Mouse (Mus musculus): ENCODE results near the gene Fam178b. TPM values are rescaled to one million over a fixed set of nuclear protein-coding genes. Genes with fewer than 3 reads are reported as not detected.

The Fam178b gene
- polyA plus RNA-seq, 1 experiment from 2014 or later = not detected

DNA sequence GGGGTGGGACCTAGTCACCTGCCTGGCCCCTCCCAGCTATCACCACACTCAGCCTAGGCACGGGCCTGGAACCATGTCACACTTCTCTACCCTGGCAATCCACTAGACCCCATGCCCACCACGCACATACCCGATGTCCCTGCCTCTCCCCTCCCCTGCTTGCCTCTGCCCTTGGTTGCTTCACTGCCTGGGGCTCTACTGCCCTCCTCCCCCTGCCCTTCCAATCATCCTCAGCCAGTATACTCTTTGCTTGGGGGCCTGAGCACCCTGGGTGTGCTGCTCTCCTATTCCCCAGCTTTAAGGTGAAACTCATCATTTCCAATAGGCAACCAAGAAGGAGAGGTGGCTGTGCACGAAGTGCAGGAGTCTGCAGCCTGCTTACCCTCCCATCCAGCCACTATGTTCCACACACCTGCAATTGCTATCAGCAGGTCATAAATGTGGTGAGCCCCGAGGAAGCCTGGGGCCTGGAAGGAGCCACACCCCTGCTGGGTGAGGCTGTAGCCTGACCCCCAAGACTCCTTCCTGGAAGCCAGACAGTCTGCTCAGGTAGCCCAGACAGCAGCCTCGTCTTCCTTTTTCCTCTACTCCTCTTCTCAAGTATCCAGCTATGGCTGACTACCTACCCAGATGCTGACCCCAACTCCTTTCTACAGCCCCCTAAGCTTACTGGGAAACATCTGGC lies 105.8 kb downstream of the Fam178b start:
- Histone ChIP-seq H3K27me3 (ENCODE audit: control insufficient read depth, insufficient read depth, low read length) (no peaks in the 10 kb centered on the region), H3K4me1 (ENCODE audit: control insufficient read depth, insufficient read depth, low read length) (peaks cover 17% of the 10 kb centered on the region), H3K36me3 (ENCODE audit: control insufficient read depth, insufficient read depth, low read length) (no peaks in the 10 kb centered on the region), H3K27ac (ENCODE audit: low read depth, low read length) (no peak overlapping the region), H3K4me2 (ENCODE audit: low read depth, low read length) (no peak overlapping the region), H3K9ac (replicated peaks; ENCODE audit: low read depth, low read length) (no peak overlapping the region), H3K9me3 (ENCODE audit: control insufficient read depth, low read length) (no peaks in the 10 kb centered on the region), H3K4me3 (ENCODE audit: low read depth, low read length) (no peak overlapping the region)
- 65% methylated on average over 6 of the region's 6 CpGs for WGBS
- no peak for ATAC-seq (ENCODE audit: low read depth)

GRCm38 (mm10) chr1:36575347-36575746 lies 107.6 kb downstream of the Fam178b start:
- no peaks in the 10 kb centered on the region for H3K36me3 ChIP-seq (ENCODE audit: control insufficient read depth, insufficient read depth, low read length)
- no peaks in the 10 kb centered on the region for H3K27me3 ChIP-seq (ENCODE audit: control insufficient read depth, insufficient read depth, low read length)
- H3K4me2 ChIP-seq (ENCODE audit: low read depth, low read length) = no peak overlapping the region
- H3K4me1 ChIP-seq (ENCODE audit: control insufficient read depth, insufficient read depth, low read length) = peaks cover 8% of the 10 kb centered on the region
- ATAC-seq (ENCODE audit: low read depth) = no peak
- H3K9ac ChIP-seq (replicated peaks; ENCODE audit: low read depth, low read length) = no peak overlapping the region
- no peak overlapping the region for H3K4me3 ChIP-seq (ENCODE audit: low read depth, low read length)
- H3K27ac ChIP-seq (ENCODE audit: low read depth, low read length) = no peak overlapping the region
- WGBS = 75% methylated on average over 6 of the region's 6 CpGs
- no peaks in the 10 kb centered on the region for H3K9me3 ChIP-seq (ENCODE audit: control insufficient read depth, low read length)

DNA sequence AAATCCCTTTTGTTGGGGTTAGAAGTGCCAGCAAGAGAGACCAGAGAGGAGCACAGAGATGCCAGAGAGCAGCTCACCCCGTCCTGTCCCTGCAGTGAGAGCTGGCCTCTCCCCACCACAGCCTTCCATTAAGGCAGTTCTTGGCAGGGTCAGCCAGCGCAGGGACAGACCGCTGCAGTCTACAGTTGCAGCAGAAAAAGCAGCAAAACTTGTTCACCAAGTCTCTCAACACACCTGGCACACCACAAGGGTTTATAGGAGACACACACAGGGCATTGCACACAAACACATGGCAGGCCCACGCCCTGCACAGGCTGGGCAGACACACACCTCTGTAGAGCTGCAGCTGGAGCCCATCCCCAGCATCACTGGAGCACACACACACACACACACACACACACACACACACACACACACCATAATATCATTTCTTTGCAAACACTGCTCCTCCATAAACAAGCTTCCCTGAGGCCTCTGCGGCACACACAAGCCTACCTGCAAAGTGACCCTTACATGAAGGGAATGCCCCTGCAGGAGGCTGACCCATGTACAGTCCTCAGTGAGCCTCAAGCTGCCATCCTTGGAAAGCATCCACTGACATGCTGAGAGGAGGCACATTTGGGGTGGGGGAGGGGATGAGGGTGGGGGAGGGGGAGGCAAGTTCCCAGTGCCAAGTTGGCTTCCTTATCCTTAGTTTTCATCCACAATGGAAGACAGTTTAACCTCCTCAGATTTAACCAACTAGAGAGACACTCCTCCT lies 108.6 kb downstream of the Fam178b start:
- WGBS = 88% methylated on average over 5 of the region's 5 CpGs

GRCm38 (mm10) chr1:36573524-36573923 lies 109.5 kb downstream of the Fam178b start:
- no peak for ATAC-seq (ENCODE audit: low read depth)
- Histone ChIP-seq H3K4me2 (ENCODE audit: low read depth, low read length) (no peak overlapping the region), H3K9ac (replicated peaks; ENCODE audit: low read depth, low read length) (no peak overlapping the region), H3K36me3 (ENCODE audit: control insufficient read depth, insufficient read depth, low read length) (no peaks in the 10 kb centered on the region), H3K27me3 (ENCODE audit: control insufficient read depth, insufficient read depth, low read length) (no peaks in the 10 kb centered on the region), H3K27ac (ENCODE audit: low read depth, low read length) (no peak overlapping the region), H3K4me1 (ENCODE audit: control insufficient read depth, insufficient read depth, low read length) (no peaks in the 10 kb centered on the region), H3K4me3 (ENCODE audit: low read depth, low read length) (no peak overlapping the region), H3K9me3 (ENCODE audit: control insufficient read depth, low read length) (no peaks in the 10 kb centered on the region)
- WGBS = 87% methylated on average over 8 of the region's 8 CpGs

More for the DNA sequence above, 108.6 kb downstream of the Fam178b start:
- H3K27ac ChIP-seq (ENCODE audit: low read depth, low read length) = no peak overlapping the region
- H3K4me3 ChIP-seq (ENCODE audit: low read depth, low read length) = no peak overlapping the region
- H3K4me1 ChIP-seq (ENCODE audit: control insufficient read depth, insufficient read depth, low read length) = no peaks in the 10 kb centered on the region
- no peaks in the 10 kb centered on the region for H3K9me3 ChIP-seq (ENCODE audit: control insufficient read depth, low read length)
- no peaks in the 10 kb centered on the region for H3K27me3 ChIP-seq (ENCODE audit: control insufficient read depth, insufficient read depth, low read length)
- no peak overlapping the region for H3K9ac ChIP-seq (replicated peaks; ENCODE audit: low read depth, low read length)
- ATAC-seq (ENCODE audit: low read depth) = no peak
- no peak overlapping the region for H3K4me2 ChIP-seq (ENCODE audit: low read depth, low read length)
- H3K36me3 ChIP-seq (ENCODE audit: control insufficient read depth, insufficient read depth, low read length) = no peaks in the 10 kb centered on the region

DNA sequence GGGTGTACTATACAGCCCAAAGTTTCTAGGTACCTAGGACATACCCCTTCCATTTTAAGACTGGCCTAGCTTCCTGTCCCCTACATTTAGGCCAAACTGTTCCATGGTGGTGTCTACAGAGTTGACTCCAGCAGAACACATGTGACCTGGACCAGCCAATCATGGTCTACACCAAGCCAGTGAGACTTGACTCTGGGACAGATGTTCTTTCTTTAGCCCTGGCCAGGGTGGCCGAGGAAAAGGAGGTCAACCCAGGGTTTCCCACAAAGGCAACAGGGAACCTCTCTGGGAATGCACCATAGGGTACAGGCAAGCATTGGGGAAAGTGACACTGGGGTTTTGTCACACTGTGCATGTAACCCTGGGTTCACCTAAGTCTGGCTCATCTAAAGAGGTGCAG lies 110.3 kb downstream of the Fam178b start:
- Histone ChIP-seq H3K4me1 (ENCODE audit: control insufficient read depth, insufficient read depth, low read length) (no peaks in the 10 kb centered on the region), H3K4me3 (ENCODE audit: low read depth, low read length) (no peak overlapping the region), H3K4me2 (ENCODE audit: low read depth, low read length) (no peak overlapping the region), H3K9ac (replicated peaks; ENCODE audit: low read depth, low read length) (no peak overlapping the region), H3K9me3 (ENCODE audit: control insufficient read depth, low read length) (no peaks in the 10 kb centered on the region), H3K36me3 (ENCODE audit: control insufficient read depth, insufficient read depth, low read length) (no peaks in the 10 kb centered on the region), H3K27me3 (ENCODE audit: control insufficient read depth, insufficient read depth, low read length) (no peaks in the 10 kb centered on the region), H3K27ac (ENCODE audit: low read depth, low read length) (no peak overlapping the region)
- ATAC-seq (ENCODE audit: low read depth) = no peak
- 71% methylated on average over 1 of the region's 1 CpGs for WGBS

- H3K9ac ChIP-seq (replicated peaks; ENCODE audit: low read depth, low read length) = no peak overlapping the region
- 59% methylated on average over 2 of the region's 2 CpGs for WGBS
- ATAC-seq (ENCODE audit: low read depth) = no peak
Observed at GRCm38 (mm10) chr1:36572140-36572700, 110.8 kb downstream of the Fam178b start.

GRCm38 (mm10) chr1:36571627-36572026 lies 111.4 kb downstream of the Fam178b start:
- Histone ChIP-seq H3K27me3 (ENCODE audit: control insufficient read depth, insufficient read depth, low read length) (no peaks in the 10 kb centered on the region), H3K9me3 (ENCODE audit: control insufficient read depth, low read length) (no peaks in the 10 kb centered on the region), H3K4me1 (ENCODE audit: control insufficient read depth, insufficient read depth, low read length) (no peaks in the 10 kb centered on the region), H3K27ac (ENCODE audit: low read depth, low read length) (no peak overlapping the region), H3K36me3 (ENCODE audit: control insufficient read depth, insufficient read depth, low read length) (no peaks in the 10 kb centered on the region), H3K9ac (replicated peaks; ENCODE audit: low read depth, low read length) (no peak overlapping the region), H3K4me2 (ENCODE audit: low read depth, low read length) (no peak overlapping the region), H3K4me3 (ENCODE audit: low read depth, low read length) (no peak overlapping the region)
- 54% methylated on average over 6 of the region's 6 CpGs for WGBS
- ATAC-seq (ENCODE audit: low read depth) = no peak

More at GRCm38 (mm10) chr1:36572140-36572700, 110.8 kb downstream of the Fam178b start:
- Histone ChIP-seq H3K9me3 (ENCODE audit: control insufficient read depth, low read length) (no peaks in the 10 kb centered on the region), H3K4me2 (ENCODE audit: low read depth, low read length) (no peak overlapping the region), H3K4me1 (ENCODE audit: control insufficient read depth, insufficient read depth, low read length) (no peaks in the 10 kb centered on the region), H3K27ac (ENCODE audit: low read depth, low read length) (no peak overlapping the region), H3K36me3 (ENCODE audit: control insufficient read depth, insufficient read depth, low read length) (no peaks in the 10 kb centered on the region), H3K4me3 (ENCODE audit: low read depth, low read length) (no peak overlapping the region), H3K27me3 (ENCODE audit: control insufficient read depth, insufficient read depth, low read length) (no peaks in the 10 kb centered on the region)

GRCm38 (mm10) chr1:36570320-36570719 lies 112.7 kb downstream of the Fam178b start:
- no peak overlapping the region for H3K4me2 ChIP-seq (ENCODE audit: low read depth, low read length)
- H3K36me3 ChIP-seq (ENCODE audit: control insufficient read depth, insufficient read depth, low read length) = no peaks in the 10 kb centered on the region

DNA sequence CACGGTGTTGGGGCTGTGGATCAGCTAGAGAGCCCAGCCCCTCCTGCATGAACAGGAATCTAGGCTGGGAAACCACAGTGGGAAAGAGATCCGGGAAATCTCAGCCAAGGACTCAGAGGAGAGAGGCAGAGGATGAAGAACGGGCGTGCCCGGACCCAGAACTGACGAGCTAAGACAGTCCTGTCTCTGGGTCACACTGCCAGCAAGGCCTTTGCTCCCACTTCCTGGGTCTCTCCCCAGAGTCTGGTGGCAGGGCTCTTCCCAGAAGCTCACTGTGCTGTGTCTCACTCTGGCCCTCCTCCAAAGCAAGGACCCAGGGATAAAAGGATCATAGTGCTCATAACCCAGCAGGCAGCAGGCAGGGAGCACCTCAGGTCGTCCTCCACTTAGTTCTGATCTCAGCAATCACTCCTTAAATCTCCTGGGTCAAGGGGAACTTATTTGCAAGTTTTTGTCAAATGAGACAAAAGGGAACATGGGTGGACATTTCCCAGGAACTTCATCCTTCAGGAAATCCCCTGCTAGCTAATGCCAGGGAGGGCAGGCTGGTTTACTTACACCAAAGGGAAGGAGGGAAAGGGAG lies 113.2 kb downstream of the Fam178b start:
- no peak for ATAC-seq (ENCODE audit: low read depth)

More at GRCm38 (mm10) chr1:36570320-36570719, 112.7 kb downstream of the Fam178b start:
- no peak overlapping the region for H3K9ac ChIP-seq (replicated peaks; ENCODE audit: low read depth, low read length)
- 77% methylated on average over 5 of the region's 5 CpGs for WGBS
- no peak for ATAC-seq (ENCODE audit: low read depth)
- H3K4me3 ChIP-seq (ENCODE audit: low read depth, low read length) = no peak overlapping the region
- H3K4me1 ChIP-seq (ENCODE audit: control insufficient read depth, insufficient read depth, low read length) = no peaks in the 10 kb centered on the region
- H3K27me3 ChIP-seq (ENCODE audit: control insufficient read depth, insufficient read depth, low read length) = no peaks in the 10 kb centered on the region
- no peaks in the 10 kb centered on the region for H3K9me3 ChIP-seq (ENCODE audit: control insufficient read depth, low read length)
- H3K27ac ChIP-seq (ENCODE audit: low read depth, low read length) = no peak overlapping the region

More for the DNA sequence above, 113.2 kb downstream of the Fam178b start:
- H3K27me3 ChIP-seq (ENCODE audit: control insufficient read depth, insufficient read depth, low read length) = no peaks in the 10 kb centered on the region
- H3K36me3 ChIP-seq (ENCODE audit: control insufficient read depth, insufficient read depth, low read length) = no peaks in the 10 kb centered on the region
- H3K27ac ChIP-seq (ENCODE audit: low read depth, low read length) = no peak overlapping the region
- 47% methylated on average over 7 of the region's 7 CpGs for WGBS
- H3K4me3 ChIP-seq (ENCODE audit: low read depth, low read length) = no peak overlapping the region
- H3K9ac ChIP-seq (replicated peaks; ENCODE audit: low read depth, low read length) = no peak overlapping the region
- no peaks in the 10 kb centered on the region for H3K4me1 ChIP-seq (ENCODE audit: control insufficient read depth, insufficient read depth, low read length)
- no peaks in the 10 kb centered on the region for H3K9me3 ChIP-seq (ENCODE audit: control insufficient read depth, low read length)
- no peak overlapping the region for H3K4me2 ChIP-seq (ENCODE audit: low read depth, low read length)

Measured in neural tube, embryonic 14.5 days (tissue).